Mouse (Mus musculus) midbrain, embryonic 13.5 days (tissue): Measurements from ENCODE around the gene Kif3b. TPM values are rescaled to one million over a fixed set of nuclear protein-coding genes. Genes with fewer than 3 reads are reported as not detected.
A peak's percentile ranks its signal among the peaks of the same experiment; 100 is the strongest.

ENCODE experiments used
- ATAC-seq: fragments of 200-750 bp; cut with Nextera tagmentation; 2 replicates; pipeline ENCODE4 v1.8.0; 2017; ENCODE audit warnings: mild to moderate bottlenecking, moderate TSS enrichment, moderate library complexity
- H3K27ac ChIP-seq: fragments of 300-500 bp; sonication (generic); 2 replicates; pipeline ENCODE4 v1.5.1; 2015; ENCODE audit warnings: inconsistent platforms, mild to moderate bottlenecking, moderate library complexity
- H3K27me3 ChIP-seq: fragments of 300-500 bp; sonication (generic); 2 replicates; pipeline ENCODE4 v1.6.1; 2015; ENCODE audit warnings: mild to moderate bottlenecking, inconsistent platforms
- H3K36me3 ChIP-seq: fragments of 300-500 bp; sonication (generic); 2 replicates; pipeline ENCODE4 v1.6.1; 2015; ENCODE audit warnings: mild to moderate bottlenecking, inconsistent platforms
- H3K4me1 ChIP-seq: fragments of 300-500 bp; sonication (generic); replicated peaks from 2 replicates; pipeline ENCODE4 v1.6.1; 2015; ENCODE audit warnings: inconsistent platforms
- H3K4me2 ChIP-seq: fragments of 300-500 bp; sonication (generic); replicated peaks from 2 replicates; pipeline ENCODE4 v1.6.1; 2015; ENCODE audit warnings: moderate library complexity, mild to moderate bottlenecking, inconsistent platforms
- H3K4me3 ChIP-seq: fragments of 300-500 bp; sonication (generic); replicated peaks from 2 replicates; pipeline ENCODE4 v1.5.1; 2015; ENCODE audit warnings: mild to moderate bottlenecking, inconsistent platforms
- H3K9ac ChIP-seq: fragments of 300-500 bp; sonication (generic); replicated peaks from 2 replicates; pipeline ENCODE4 v1.6.1; 2015; ENCODE audit warnings: mild to moderate bottlenecking, inconsistent platforms
- H3K9me3 ChIP-seq: fragments of 300-500 bp; sonication (generic); 2 replicates; pipeline ENCODE4 v1.6.1; 2016; ENCODE audit warnings: mild to moderate bottlenecking, inconsistent platforms
- WGBS: fragments of 180-500 bp; shearing (Covaris S2); methylation state at CpG from one replicate; pipeline ENCODE4 v1.1.7; 2015; 5-methylcytosine and 5-hydroxymethylcytosine counted together
- polyA plus RNA-seq: library from polyadenylated mRNA; unstranded; fragments of >200 nt; fragmentation: Nextera tagmentation; extraction: Ambion mirVana; gene quantifications from 2 replicates; pipeline ENCODE4 v1.2.1, GENCODE M21; 2015

The Kif3b gene
- polyA plus RNA-seq, 1 experiment from 2014 or later = 15.6 TPM

- Histone ChIP-seq H3K4me2 (no peak overlapping the region), H3K9ac (no peak overlapping the region), H3K27me3 (no peaks in the 10 kb centered on the region), H3K9me3 (no peaks in the 10 kb centered on the region), H3K4me3 (no peak overlapping the region), H3K27ac (no peak overlapping the region), H3K36me3 (no peaks in the 10 kb centered on the region; the same call in 1 of the 2 replicates), H3K4me1 (no peaks in the 10 kb centered on the region; the same call in 1 of the 2 replicates)
- 92% methylated on average over 5 of the region's 5 CpGs for WGBS
- no peak for ATAC-seq
Measured at GRCm38 (mm10) chr2:153301123-153301522, 9.9 kb downstream of the Kif3b start.

GRCm38 (mm10) chr2:153305240-153305639, 14.0 kb downstream of the Kif3b start:
- H3K9me3 ChIP-seq = no peaks in the 10 kb centered on the region
- H3K27me3 ChIP-seq = no peaks in the 10 kb centered on the region
- peak overlapping the region; percentile 19; the same call in 1 of the 2 replicates for H3K27ac ChIP-seq
- 84% methylated on average over 6 of the region's 6 CpGs for WGBS
- no peaks in the 10 kb centered on the region; the same call in 1 of the 2 replicates for H3K4me1 ChIP-seq
- H3K4me3 ChIP-seq = no peak overlapping the region
- ATAC-seq = no peak
- H3K9ac ChIP-seq = no peak overlapping the region
- H3K4me2 ChIP-seq = no peak overlapping the region
- no peaks in the 10 kb centered on the region; the same call in 1 of the 2 replicates for H3K36me3 ChIP-seq

GRCm38 (mm10) chr2:153308586-153308985, 17.4 kb downstream of the Kif3b start:
- H3K27me3 ChIP-seq = no peaks in the 10 kb centered on the region
- no peak for ATAC-seq
- WGBS = 89% methylated on average over 7 of the region's 7 CpGs

DNA sequence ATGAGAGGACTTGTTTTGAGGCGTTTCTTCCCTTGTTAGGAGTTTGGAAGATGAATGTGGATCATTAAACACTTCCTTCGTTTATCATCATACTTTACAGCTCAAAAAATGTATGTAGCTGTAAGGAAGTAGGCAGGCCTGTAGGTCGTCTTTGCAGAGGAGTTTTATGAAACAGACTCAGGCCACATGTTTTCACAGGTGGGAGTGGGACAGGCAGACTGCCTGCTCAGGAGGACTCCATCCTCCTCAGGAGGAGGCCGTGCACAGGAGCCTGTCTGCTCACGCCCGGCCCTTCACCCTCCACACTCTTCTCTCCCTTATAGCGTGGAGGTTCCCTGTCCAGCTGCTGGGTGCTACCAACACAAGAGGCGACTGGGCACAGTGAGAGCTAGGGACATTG, 17.9 kb downstream of the Kif3b start:
- Histone ChIP-seq H3K4me3 (no peak overlapping the region), H3K9me3 (no peaks in the 10 kb centered on the region), H3K36me3 (no peaks in the 10 kb centered on the region), H3K4me2 (no peak overlapping the region), H3K27ac (no peak overlapping the region), H3K4me1 (no peaks in the 10 kb centered on the region; the same call in 1 of the 2 replicates), H3K9ac (no peak overlapping the region), H3K27me3 (no peaks in the 10 kb centered on the region)
- no peak for ATAC-seq
- 85% methylated on average over 8 of the region's 8 CpGs for WGBS

More at GRCm38 (mm10) chr2:153308586-153308985, 17.4 kb downstream of the Kif3b start:
- no peak overlapping the region for H3K9ac ChIP-seq
- H3K27ac ChIP-seq = no peak overlapping the region
- H3K9me3 ChIP-seq = no peaks in the 10 kb centered on the region
- no peaks in the 10 kb centered on the region; the same call in 1 of the 2 replicates for H3K4me1 ChIP-seq
- H3K4me3 ChIP-seq = no peak overlapping the region
- H3K4me2 ChIP-seq = no peak overlapping the region
- no peaks in the 10 kb centered on the region for H3K36me3 ChIP-seq

DNA sequence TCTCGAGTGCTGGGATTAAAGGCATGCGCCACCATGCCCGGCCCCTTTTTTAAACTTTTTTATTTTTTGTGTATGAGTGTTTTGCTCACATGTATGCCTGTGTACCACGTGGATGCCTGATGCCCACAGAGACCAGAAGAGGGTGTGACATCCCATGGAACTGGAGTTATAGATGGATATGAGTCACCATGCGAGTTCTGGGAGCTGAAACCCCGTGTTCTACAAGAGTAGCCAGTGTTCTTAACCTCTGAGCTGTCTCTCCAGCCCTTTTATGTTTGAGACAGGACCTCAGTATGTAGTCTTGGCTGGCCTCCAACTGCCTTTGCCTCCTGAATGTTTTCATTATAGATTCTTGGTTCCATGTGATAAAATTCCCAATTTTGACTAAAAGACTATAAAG, 19.0 kb downstream of the Kif3b start:
- no peak overlapping the region for H3K4me2 ChIP-seq
- no peaks in the 10 kb centered on the region for H3K36me3 ChIP-seq
- H3K9me3 ChIP-seq = no peaks in the 10 kb centered on the region
- H3K4me1 ChIP-seq = no peaks in the 10 kb centered on the region; the same call in 1 of the 2 replicates
- no peak overlapping the region for H3K9ac ChIP-seq
- no peak overlapping the region for H3K4me3 ChIP-seq
- ATAC-seq = no peak
- H3K27ac ChIP-seq = no peak overlapping the region
- 85% methylated on average over 6 of the region's 6 CpGs for WGBS
- no peaks in the 10 kb centered on the region for H3K27me3 ChIP-seq

- Histone ChIP-seq H3K4me2 (no peak overlapping the region), H3K36me3 (peaks cover 19% of the 10 kb centered on the region), H3K9ac (no peak overlapping the region), H3K27me3 (no peaks in the 10 kb centered on the region), H3K4me1 (no peaks in the 10 kb centered on the region), H3K27ac (no peak overlapping the region), H3K9me3 (no peaks in the 10 kb centered on the region), H3K4me3 (no peak overlapping the region)
- ATAC-seq = no peak
- WGBS = 93% methylated on average over 9 of the region's 9 CpGs
Measured at GRCm38 (mm10) chr2:153312884-153313283, 21.7 kb downstream of the Kif3b start.

GRCm38 (mm10) chr2:153318408-153318807, 27.2 kb downstream of the Kif3b start:
- Histone ChIP-seq H3K9ac (no peak overlapping the region), H3K27ac (no peak overlapping the region), H3K4me1 (no peaks in the 10 kb centered on the region), H3K4me3 (no peak overlapping the region), H3K9me3 (no peaks in the 10 kb centered on the region), H3K36me3 (peaks cover 66% of the 10 kb centered on the region), H3K27me3 (no peaks in the 10 kb centered on the region), H3K4me2 (no peak overlapping the region)
- no peak for ATAC-seq
- 93% methylated on average over 4 of the region's 4 CpGs for WGBS

- H3K27ac ChIP-seq = no peak overlapping the region
- no peaks in the 10 kb centered on the region for H3K4me1 ChIP-seq
- ATAC-seq = no peak
- WGBS = 87% methylated on average over 8 of the region's 8 CpGs
- peaks cover 73% of the 10 kb centered on the region for H3K36me3 ChIP-seq
- no peak overlapping the region for H3K9ac ChIP-seq
- no peak overlapping the region for H3K4me2 ChIP-seq
- H3K27me3 ChIP-seq = no peaks in the 10 kb centered on the region
- H3K4me3 ChIP-seq = no peak overlapping the region
- no peaks in the 10 kb centered on the region for H3K9me3 ChIP-seq
Measured at GRCm38 (mm10) chr2:153319036-153319643, 27.9 kb downstream of the Kif3b start.

- Histone ChIP-seq H3K4me2 (no peak overlapping the region), H3K27ac (no peak overlapping the region), H3K9me3 (no peaks in the 10 kb centered on the region), H3K4me3 (no peak overlapping the region), H3K4me1 (no peaks in the 10 kb centered on the region), H3K27me3 (no peaks in the 10 kb centered on the region), H3K9ac (no peak overlapping the region), H3K36me3 (peaks cover 82% of the 10 kb centered on the region)
- 85% methylated on average over 9 of the region's 9 CpGs for WGBS
- ATAC-seq = no peak
Measured at GRCm38 (mm10) chr2:153325706-153326376, 34.6 kb downstream of the Kif3b start.

DNA sequence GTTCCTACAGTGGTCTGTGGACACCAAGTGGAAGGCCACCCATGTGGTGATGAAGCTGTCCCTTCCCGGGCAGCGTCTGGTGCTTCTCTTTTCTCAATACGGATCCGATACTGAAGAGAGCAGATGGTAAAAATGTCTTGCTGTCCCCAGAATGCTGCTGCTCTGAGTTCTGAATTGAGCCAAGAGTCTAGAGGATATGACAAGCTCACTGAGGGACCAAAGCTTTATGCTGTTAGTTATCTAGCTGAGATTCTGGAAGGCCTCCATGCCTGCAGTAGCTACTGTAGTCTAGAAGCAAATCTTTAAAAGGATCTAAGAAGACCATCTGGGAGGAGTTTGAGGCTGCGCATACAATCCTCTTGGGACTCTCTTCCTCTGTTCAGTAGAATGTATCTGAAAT, 41.1 kb downstream of the Kif3b start:
- no peak overlapping the region for H3K27ac ChIP-seq
- H3K4me3 ChIP-seq = no peak overlapping the region
- H3K4me2 ChIP-seq = no peak overlapping the region
- WGBS = 92% methylated on average over 5 of the region's 5 CpGs
- no peaks in the 10 kb centered on the region for H3K27me3 ChIP-seq
- no peaks in the 10 kb centered on the region for H3K4me1 ChIP-seq
- H3K36me3 ChIP-seq = peaks cover 56% of the 10 kb centered on the region
- H3K9ac ChIP-seq = no peak overlapping the region
- ATAC-seq = no peak
- no peaks in the 10 kb centered on the region for H3K9me3 ChIP-seq

DNA sequence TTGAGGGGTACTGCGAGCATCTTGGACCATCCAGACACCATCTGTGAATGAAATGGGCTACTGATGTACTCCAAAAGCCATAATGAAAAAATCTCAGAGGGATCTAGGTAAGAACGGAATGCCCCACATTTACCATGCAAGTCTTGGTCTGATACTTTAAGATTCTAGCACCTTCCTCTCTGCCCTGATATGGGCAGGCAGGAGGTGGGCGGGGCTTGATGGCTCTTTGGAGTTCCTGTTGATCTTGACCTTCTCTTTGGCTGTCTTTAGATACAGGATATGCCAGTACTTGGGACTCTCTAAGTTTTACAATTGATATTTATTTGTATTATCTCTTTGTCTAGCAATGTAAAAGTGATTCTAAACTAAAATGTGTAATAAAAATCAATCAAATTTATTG, 41.8 kb downstream of the Kif3b start:
- H3K4me1 ChIP-seq = no peaks in the 10 kb centered on the region
- H3K4me3 ChIP-seq = no peak overlapping the region
- H3K27ac ChIP-seq = no peak overlapping the region
- H3K9me3 ChIP-seq = no peaks in the 10 kb centered on the region
- H3K27me3 ChIP-seq = no peaks in the 10 kb centered on the region
- no peak overlapping the region for H3K9ac ChIP-seq
- H3K4me2 ChIP-seq = no peak overlapping the region
- 96% methylated on average over 3 of the region's 3 CpGs for WGBS
- ATAC-seq = no peak
- H3K36me3 ChIP-seq = peaks cover 52% of the 10 kb centered on the region

GRCm38 (mm10) chr2:153333822-153334232, 42.6 kb downstream of the Kif3b start:
- no peak for ATAC-seq
- no peak overlapping the region for H3K4me2 ChIP-seq
- no peaks in the 10 kb centered on the region for H3K27me3 ChIP-seq
- H3K4me1 ChIP-seq = no peaks in the 10 kb centered on the region
- H3K36me3 ChIP-seq = peaks cover 43% of the 10 kb centered on the region
- no peak overlapping the region for H3K27ac ChIP-seq
- 94% methylated on average over 6 of the region's 6 CpGs for WGBS
- no peak overlapping the region for H3K4me3 ChIP-seq
- H3K9me3 ChIP-seq = no peaks in the 10 kb centered on the region
- H3K9ac ChIP-seq = no peak overlapping the region
